Comparison of ENCODE assay signal across 8 mouse cellular contexts in genomic region chr8:11727651-11728481, GRCm38 (mm10). TPM values are rescaled to one million over a fixed set of nuclear protein-coding genes. Genes with fewer than 3 reads are reported as not detected.
DNase-seq lines count a peak whose midpoint lies in the region; ATAC-seq and TF ChIP-seq lines count a peak whose summit lies in the region.

Arhgef7 (plus strand) TSS chr8:11727721.

- WGBS in embryonic facial prominence, embryonic 15.5 days, result 1% methylated on average over 112 of the region's 127 CpGs
- WGBS in heart, embryonic 10.5 days, result 2% methylated on average over 101 of the region's 127 CpGs
- 1% methylated on average over 87 of the region's 127 CpGs for WGBS in kidney, embryonic 14.5 days
- under 1% methylated on average over 106 of the region's 127 CpGs for WGBS in limb, embryonic 12.5 days
- WGBS in midbrain, embryonic 15.5 days, result under 1% methylated on average over 102 of the region's 127 CpGs

- H3K4me2 ChIP-seq in CH12.LX (ENCODE audit: insufficient read depth, low read depth, poor library complexity, severe bottlenecking), result no peak within 1 kb of the TSS
- peak within 1 kb of the TSS; percentile 93 for H3K4me2 ChIP-seq in embryonic facial prominence, embryonic 15.5 days (replicated peaks)
- H3K4me2 ChIP-seq in kidney, embryonic 14.5 days (replicated peaks; ENCODE audit: low read depth, low read length), result peak within 1 kb of the TSS; percentile 97
- peak within 1 kb of the TSS; percentile 78 for H3K4me2 ChIP-seq in limb, embryonic 12.5 days
- peak within 1 kb of the TSS; percentile 74 for H3K4me2 ChIP-seq in midbrain, embryonic 15.5 days

- DNase-seq in CH12.LX (ENCODE audit: extremely low read depth), result no peak
- no peak for DNase-seq in adrenal gland, postnatal 4 days (ENCODE audit: low spot score in 2 of 2)
- DNase-seq in heart, embryonic 10.5 days (ENCODE audit: low spot score), result no peak
- no peak for DNase-seq in adipocyte (ENCODE audit: low spot score)

- peak; percentile 76 for ATAC-seq in embryonic facial prominence, embryonic 15.5 days (ENCODE audit: insufficient number of reproducible peaks, low FRiP score, low TSS enrichment, low read depth)
- ATAC-seq in kidney, embryonic 14.5 days (ENCODE audit: low FRiP score, low TSS enrichment), result peak; percentile 78
- peak; percentile 54 for ATAC-seq in limb, embryonic 12.5 days (ENCODE audit: insufficient number of reproducible peaks, insufficient read depth, low FRiP score, low TSS enrichment, low read depth)
- ATAC-seq in midbrain, embryonic 15.5 days (replicated peaks), result peak; percentile 90

- TF ChIP-seq POLR2A in CH12.LX (IDR thresholded peaks at IDR 0.05; ENCODE audit: low read depth, low read length), result no peak

- no peak for TF ChIP-seq RAD21 in CH12.LX (IDR thresholded peaks at IDR 0.05; ENCODE audit: low read depth, low read length)

- in situ Hi-C loops in CH12.LX (cut with MboI; ENCODE audit: low pct_ligation_motif_present, low pct_unique_long_range_greater_than_20kb, low sequenced_read_pairs), result no loop called here

- H3K9ac ChIP-seq in CH12.LX (ENCODE audit: insufficient read depth, low read depth), result no peak within 1 kb of the TSS
- peak within 1 kb of the TSS; percentile 59 for H3K9ac ChIP-seq in embryonic facial prominence, embryonic 15.5 days
- H3K9ac ChIP-seq in kidney, embryonic 14.5 days (ENCODE audit: low read depth, low read length), result peak within 1 kb of the TSS; percentile 58
- peak within 1 kb of the TSS; percentile 89 for H3K9ac ChIP-seq in limb, embryonic 12.5 days (replicated peaks)
- peak within 1 kb of the TSS; percentile 79 for H3K9ac ChIP-seq in midbrain, embryonic 15.5 days

- no peak for TF ChIP-seq EP300 in CH12.LX (IDR thresholded peaks at IDR 0.05; ENCODE audit: low read length)

- peaks cover 48% of the 10 kb centered on the region for H3K27me3 ChIP-seq in CH12.LX (replicated peaks)
- H3K27me3 ChIP-seq in embryonic facial prominence, embryonic 15.5 days, result peaks cover 60% of the 10 kb centered on the region
- peaks cover 55% of the 10 kb centered on the region for H3K27me3 ChIP-seq in heart, embryonic 10.5 days (ENCODE audit: insufficient read depth, poor library complexity, severe bottlenecking)
- peaks cover 41% of the 10 kb centered on the region for H3K27me3 ChIP-seq in kidney, embryonic 14.5 days (ENCODE audit: control insufficient read depth, insufficient read depth, low read length)
- peaks cover 43% of the 10 kb centered on the region for H3K27me3 ChIP-seq in limb, embryonic 12.5 days
- no peaks in the 10 kb centered on the region for H3K27me3 ChIP-seq in midbrain, embryonic 15.5 days (replicated peaks)

- no peaks in the 10 kb centered on the region for H3K79me2 ChIP-seq in CH12.LX (replicated peaks; ENCODE audit: control insufficient read depth, extremely low read depth, insufficient read depth, poor library complexity, severe bottlenecking)

- no peaks in the 10 kb centered on the region for H3K36me3 ChIP-seq in CH12.LX (replicated peaks in 1 of 2; ENCODE audit: control insufficient read depth in 1 of 2, insufficient read depth in 1 of 2, low read length in 1 of 2)
- no peaks in the 10 kb centered on the region for H3K36me3 ChIP-seq in embryonic facial prominence, embryonic 15.5 days
- H3K36me3 ChIP-seq in heart, embryonic 10.5 days, result 0 out of 2 replicates have a peak, but pooled peaks cover 4% of the 10 kb centered on the region
- no peaks in the 10 kb centered on the region for H3K36me3 ChIP-seq in kidney, embryonic 14.5 days (ENCODE audit: control insufficient read depth, insufficient read depth, low read length)
- no peaks in the 10 kb centered on the region for H3K36me3 ChIP-seq in limb, embryonic 12.5 days
- H3K36me3 ChIP-seq in midbrain, embryonic 15.5 days (replicated peaks), result no peaks in the 10 kb centered on the region

- no peaks in the 10 kb centered on the region for H3K4me1 ChIP-seq in CH12.LX (ENCODE audit: control insufficient read depth in 1 of 2, insufficient read depth in 2 of 2)
- peaks cover 23% of the 10 kb centered on the region for H3K4me1 ChIP-seq in embryonic facial prominence, embryonic 15.5 days
- peaks cover 31% of the 10 kb centered on the region for H3K4me1 ChIP-seq in heart, embryonic 10.5 days
- no peaks in the 10 kb centered on the region for H3K4me1 ChIP-seq in kidney, embryonic 14.5 days (ENCODE audit: control insufficient read depth, insufficient read depth, low read length)
- peaks cover 37% of the 10 kb centered on the region for H3K4me1 ChIP-seq in limb, embryonic 12.5 days (replicated peaks)
- peaks cover 37% of the 10 kb centered on the region for H3K4me1 ChIP-seq in midbrain, embryonic 15.5 days

- H3K9me3 ChIP-seq in CH12.LX (replicated peaks; ENCODE audit: low read length), result peaks cover 13% of the 10 kb centered on the region
- H3K9me3 ChIP-seq in embryonic facial prominence, embryonic 15.5 days (replicated peaks), result no peaks in the 10 kb centered on the region
- no peaks in the 10 kb centered on the region for H3K9me3 ChIP-seq in heart, embryonic 10.5 days
- H3K9me3 ChIP-seq in kidney, embryonic 14.5 days (ENCODE audit: control insufficient read depth, low read length), result no peaks in the 10 kb centered on the region
- no peaks in the 10 kb centered on the region for H3K9me3 ChIP-seq in limb, embryonic 12.5 days
- H3K9me3 ChIP-seq in midbrain, embryonic 15.5 days, result no peaks in the 10 kb centered on the region

- no peak for TF ChIP-seq CTCF in CH12.LX (conservative IDR thresholded peaks at IDR 0.05 in 1 of 2, IDR thresholded peaks at IDR 0.05 in 1 of 2; ENCODE audit: low read depth in 2 of 2, low read length in 2 of 2)

- dilution Hi-C loops in CH12.LX (cut with MboI; ENCODE audit: extremely low pct_ligation_motif_present, extremely low pct_unique_long_range_greater_than_20kb, low sequenced_read_pairs), result no loop called here

- no peak within 1 kb of the TSS for H3K27ac ChIP-seq in CH12.LX (ENCODE audit: insufficient read depth, low read depth)
- peak within 1 kb of the TSS; percentile 84 for H3K27ac ChIP-seq in embryonic facial prominence, embryonic 15.5 days (replicated peaks)
- H3K27ac ChIP-seq in heart, embryonic 10.5 days, result peak within 1 kb of the TSS; percentile 94
- H3K27ac ChIP-seq in kidney, embryonic 14.5 days (ENCODE audit: low read depth, low read length), result no peak within 1 kb of the TSS
- H3K27ac ChIP-seq in limb, embryonic 12.5 days, result peak within 1 kb of the TSS; percentile 87
- H3K27ac ChIP-seq in midbrain, embryonic 15.5 days, result peak within 1 kb of the TSS; percentile 97

- no peak within 1 kb of the TSS for H3K4me3 ChIP-seq in CH12.LX (replicated peaks in 1 of 3; ENCODE audit: low read depth in 2 of 3, low read length in 2 of 3, poor library complexity in 1 of 3)
- peak within 1 kb of the TSS; percentile 71 for H3K4me3 ChIP-seq in embryonic facial prominence, embryonic 15.5 days (replicated peaks)
- peak within 1 kb of the TSS; percentile 81 for H3K4me3 ChIP-seq in heart, embryonic 10.5 days
- peak within 1 kb of the TSS; percentile 57 for H3K4me3 ChIP-seq in kidney, embryonic 14.5 days (ENCODE audit: low read length)
- H3K4me3 ChIP-seq in limb, embryonic 12.5 days (replicated peaks), result peak within 1 kb of the TSS; percentile 71
- H3K4me3 ChIP-seq in midbrain, embryonic 15.5 days, result peak within 1 kb of the TSS; percentile 70

TF ChIP-seq in CH12.LX, 34 proteins besides CTCF, POLR2A, EP300 and RAD21:
- TF ChIP-seq NRF1 (IDR thresholded peaks at IDR 0.05; ENCODE audit: low read depth, low read length) (no peak), HCFC1 (IDR thresholded peaks at IDR 0.05; ENCODE audit: low read depth, low read length) (no peak), ETS1 (conservative IDR thresholded peaks at IDR 0.05; ENCODE audit: low read depth, low read length) (no peak), NELFE (IDR thresholded peaks at IDR 0.05; ENCODE audit: low read depth, low read length) (no peak), GABPA (IDR thresholded peaks at IDR 0.05; ENCODE audit: insufficient replicate concordance, low read depth, low read length) (no peak), TCF12 (IDR thresholded peaks at IDR 0.05; ENCODE audit: low read depth, low read length) (no peak), TBP (conservative IDR thresholded peaks at IDR 0.05; ENCODE audit: low read depth, low read length) (no peak), MAZ (IDR thresholded peaks at IDR 0.05; ENCODE audit: low read depth, low read length) (no peak), CHD1 (IDR thresholded peaks at IDR 0.05; ENCODE audit: low read depth, low read length) (no peak), PAX5 (IDR thresholded peaks at IDR 0.05; ENCODE audit: low read length) (no peak), ZMIZ1 (IDR thresholded peaks at IDR 0.05; ENCODE audit: low read depth, low read length) (no peak), KAT2A (IDR thresholded peaks at IDR 0.05; ENCODE audit: insufficient replicate concordance, low read length) (no peak)

RNA-seq across cellular contexts. Expression of gene Arhgef7, which starts in this region (rescaled TPM):
- total RNA-seq in CH12.LX (2012; rRNA removed) (17.0 and 18.6 TPM in 2 replicates), CH12.LX (2014; rRNA removed) (8.0 and 8.5 TPM in 2 replicates)
- 23.9 and 28.7 TPM in 2 replicates for polyA plus RNA-seq in CH12.LX (2012; ENCODE audit: insufficient read length, low read depth)
- total RNA-seq in adrenal gland, postnatal 4 days (2021), result 10 to 100 TPM; 72.8 to 74.1 TPM
- 51.4 and 51.6 TPM in 2 replicates for polyA plus RNA-seq in embryonic facial prominence, embryonic 15.5 days (2015; fragmentation: Nextera tagmentation; extraction: Ambion mirVana)
- 47.5 and 61.3 TPM in 2 replicates for polyA plus RNA-seq in heart, embryonic 10.5 days (2016; fragmentation: Nextera tagmentation; extraction: Ambion mirVana)
- polyA plus RNA-seq in kidney, embryonic 14.5 days (2014; fragmentation: Nextera tagmentation; extraction: Ambion mirVana), result 25.1 and 37.3 TPM in 2 replicates
- polyA plus RNA-seq in limb, embryonic 12.5 days (2016; fragmentation: Nextera tagmentation; extraction: Ambion mirVana), result 53.0 and 53.8 TPM in 2 replicates
- polyA plus RNA-seq in midbrain, embryonic 15.5 days (2015; fragmentation: Nextera tagmentation; extraction: Ambion mirVana), result 87.6 and 87.7 TPM in 2 replicates

Comparison
In these comparisons a context has a peak if more than half of its experiments do, and no peak if none do; other contexts are left out.
1. H3K27ac ChIP-seq: peak in embryonic facial prominence, embryonic 15.5 days (single experiment), heart, embryonic 10.5 days (single experiment), limb, embryonic 12.5 days (single experiment) and midbrain, embryonic 15.5 days (single experiment); none in CH12.LX (single experiment) and kidney, embryonic 14.5 days (single experiment).
2. H3K4me3 ChIP-seq: peak in embryonic facial prominence, embryonic 15.5 days (single experiment), heart, embryonic 10.5 days (single experiment), kidney, embryonic 14.5 days (single experiment), limb, embryonic 12.5 days (single experiment) and midbrain, embryonic 15.5 days (single experiment); none in CH12.LX (0 of 3).
3. Peak in every context shown above with its lines, with median percentiles within 50 percentile points of each other: ATAC-seq.